Mouse (Mus musculus) midbrain, embryonic 11.5 days (tissue): ENCODE data around the gene Lrch1. TPM values are rescaled to one million over a fixed set of nuclear protein-coding genes. Genes with fewer than 3 reads are reported as not detected.
A peak's percentile ranks its signal among the peaks of the same experiment; 100 is the strongest.

ENCODE experiments used
- ATAC-seq: fragments of 200-750 bp; cut with Nextera tagmentation; 2 replicates; pipeline ENCODE4 v1.8.0; 2017; ENCODE audit warnings: moderate TSS enrichment, moderate library complexity; ENCODE audit not compliant: low FRiP score
- DNase-seq: peaks from one replicate; pipeline ENCODE4 v3.0.0; 2015; ENCODE audit warnings: low spot score; ENCODE audit errors: missing footprints
- H3K27ac ChIP-seq: fragments of 300-500 bp; sonication (generic); 2 replicates; pipeline ENCODE4 v1.5.1; 2014; ENCODE audit warnings: low read depth, low read length
- H3K27me3 ChIP-seq: fragments of 300-500 bp; sonication (generic); 2 replicates; pipeline ENCODE4 v1.6.1; 2014; ENCODE audit warnings: mild to moderate bottlenecking, low read length, moderate library complexity, mixed read lengths; ENCODE audit not compliant: control insufficient read depth, insufficient read depth
- H3K36me3 ChIP-seq: fragments of 300-500 bp; sonication (generic); 2 replicates; pipeline ENCODE4 v1.6.1; 2014; ENCODE audit warnings: mild to moderate bottlenecking, low read length, moderate library complexity, mixed read lengths; ENCODE audit not compliant: control insufficient read depth, insufficient read depth
- H3K4me1 ChIP-seq: fragments of 300-500 bp; sonication (generic); 2 replicates; pipeline ENCODE4 v1.6.1; 2014; ENCODE audit warnings: low read length; ENCODE audit not compliant: control insufficient read depth, insufficient read depth
- H3K4me2 ChIP-seq: fragments of 300-500 bp; sonication (generic); 2 replicates; pipeline ENCODE4 v1.6.1; 2014; ENCODE audit warnings: mild to moderate bottlenecking, moderate library complexity
- H3K4me3 ChIP-seq: fragments of 300-500 bp; sonication (generic); 2 replicates; pipeline ENCODE4 v1.5.1; 2014; ENCODE audit warnings: low read depth, low read length
- H3K9ac ChIP-seq: fragments of 300-500 bp; sonication (generic); 2 replicates; pipeline ENCODE4 v1.6.1; 2014; ENCODE audit warnings: low read length
- H3K9me3 ChIP-seq: fragments of 300-500 bp; sonication (generic); 2 replicates; pipeline ENCODE4 v1.6.1; 2016; ENCODE audit warnings: low read length; ENCODE audit not compliant: control insufficient read depth
- WGBS: fragments of 180-500 bp; shearing (Covaris S2); extraction: QIAGEN DNeasy Blood & Tissue Kit; methylation state at CpG from one replicate; pipeline ENCODE4 v1.1.7; 2014; 5-methylcytosine and 5-hydroxymethylcytosine counted together
- polyA plus RNA-seq: library from polyadenylated mRNA; unstranded; fragments of >200 nt; fragmentation: Nextera tagmentation; extraction: Ambion mirVana; gene quantifications from 2 replicates; pipeline ENCODE4 v1.2.1, GENCODE M21; 2014

The Lrch1 gene
- polyA plus RNA-seq, 1 experiment from 2014 or later, result 5.8 TPM

- H3K4me1 ChIP-seq, result no peaks in the 10 kb centered on the region
- no peak for DNase-seq
- H3K27me3 ChIP-seq, result no peaks in the 10 kb centered on the region
- no peaks in the 10 kb centered on the region for H3K9me3 ChIP-seq
- H3K9ac ChIP-seq, result no peak overlapping the region
- no peak overlapping the region for H3K27ac ChIP-seq
- 85% methylated on average over 3 of the region's 3 CpGs for WGBS
- H3K4me3 ChIP-seq, result no peak overlapping the region
- H3K36me3 ChIP-seq, result no peaks in the 10 kb centered on the region
- H3K4me2 ChIP-seq, result no peak overlapping the region
- ATAC-seq, result no peak
These were observed 54.5 kb downstream of the Lrch1 start for GRCm38 (mm10) chr14:74893085-74893648.

GRCm38 (mm10) chr14:74889304-74889703 is 58.4 kb downstream of the Lrch1 start:
- Histone ChIP-seq H3K4me3 (no peak overlapping the region), H3K9ac (no peak overlapping the region), H3K9me3 (no peaks in the 10 kb centered on the region), H3K4me2 (no peak overlapping the region), H3K36me3 (no peaks in the 10 kb centered on the region), H3K4me1 (peaks cover 6% of the 10 kb centered on the region), H3K27me3 (no peaks in the 10 kb centered on the region), H3K27ac (no peak overlapping the region)
- WGBS, result 82% methylated on average over 2 of the region's 2 CpGs
- DNase-seq (no peak), ATAC-seq (no peak)

- DNase-seq (no peak), ATAC-seq (no peak)
- no peaks in the 10 kb centered on the region for H3K9me3 ChIP-seq
- no peaks in the 10 kb centered on the region for H3K36me3 ChIP-seq
- 88% methylated on average over 1 of the region's 1 CpGs for WGBS
- H3K27me3 ChIP-seq, result no peaks in the 10 kb centered on the region
- H3K4me2 ChIP-seq, result no peak overlapping the region
- no peak overlapping the region for H3K4me3 ChIP-seq
- H3K4me1 ChIP-seq, result peaks cover 7% of the 10 kb centered on the region
- H3K27ac ChIP-seq, result no peak overlapping the region
- H3K9ac ChIP-seq, result no peak overlapping the region
These were observed 59.6 kb downstream of the Lrch1 start for GRCm38 (mm10) chr14:74888103-74888502.

- no peak for DNase-seq
- no peak for ATAC-seq
- 78% methylated on average over 5 of the region's 5 CpGs for WGBS
- no peak overlapping the region for H3K4me2 ChIP-seq
- no peaks in the 10 kb centered on the region for H3K27me3 ChIP-seq
- H3K36me3 ChIP-seq, result no peaks in the 10 kb centered on the region
- H3K4me3 ChIP-seq, result no peak overlapping the region
- H3K9ac ChIP-seq, result no peak overlapping the region
- no peaks in the 10 kb centered on the region for H3K9me3 ChIP-seq
- H3K4me1 ChIP-seq, result peaks cover 7% of the 10 kb centered on the region
- no peak overlapping the region for H3K27ac ChIP-seq
These were observed 61.2 kb downstream of the Lrch1 start for GRCm38 (mm10) chr14:74886453-74886852.

- Histone ChIP-seq H3K9me3 (no peaks in the 10 kb centered on the region), H3K4me3 (no peak overlapping the region), H3K27ac (no peak overlapping the region), H3K4me1 (peaks cover 7% of the 10 kb centered on the region), H3K9ac (no peak overlapping the region), H3K4me2 (no peak overlapping the region), H3K36me3 (no peaks in the 10 kb centered on the region), H3K27me3 (no peaks in the 10 kb centered on the region)
- no peak for ATAC-seq
- DNase-seq, result no peak
- WGBS, result 81% methylated on average over 7 of the region's 7 CpGs
These were observed 62.8 kb downstream of the Lrch1 start for GRCm38 (mm10) chr14:74884920-74885319.

- no peak overlapping the region for H3K27ac ChIP-seq
- no peak overlapping the region for H3K4me2 ChIP-seq
These were observed 63.5 kb downstream of the Lrch1 start for GRCm38 (mm10) chr14:74884024-74884680.

GRCm38 (mm10) chr14:74883204-74883603 is 64.5 kb downstream of the Lrch1 start:
- Histone ChIP-seq H3K36me3 (no peaks in the 10 kb centered on the region), H3K4me3 (no peak overlapping the region), H3K9me3 (no peaks in the 10 kb centered on the region), H3K27me3 (no peaks in the 10 kb centered on the region), H3K4me1 (peaks cover 7% of the 10 kb centered on the region), H3K4me2 (no peak overlapping the region), H3K27ac (no peak overlapping the region), H3K9ac (no peak overlapping the region)
- no peak for ATAC-seq
- DNase-seq, result no peak
- WGBS, result 88% methylated on average over 11 of the region's 11 CpGs

More at GRCm38 (mm10) chr14:74884024-74884680, 63.5 kb downstream of the Lrch1 start:
- Histone ChIP-seq H3K9me3 (no peaks in the 10 kb centered on the region), H3K27me3 (no peaks in the 10 kb centered on the region), H3K36me3 (no peaks in the 10 kb centered on the region), H3K4me3 (no peak overlapping the region), H3K9ac (no peak overlapping the region), H3K4me1 (peaks cover 7% of the 10 kb centered on the region)
- ATAC-seq, result peak; percentile 86
- WGBS, result 33% methylated on average over 13 of the region's 13 CpGs
- no peak for DNase-seq

- Histone ChIP-seq H3K4me2 (no peak overlapping the region), H3K27me3 (no peaks in the 10 kb centered on the region), H3K4me1 (peaks cover 7% of the 10 kb centered on the region), H3K27ac (no peak overlapping the region), H3K4me3 (no peak overlapping the region), H3K9ac (no peak overlapping the region), H3K9me3 (no peaks in the 10 kb centered on the region), H3K36me3 (no peaks in the 10 kb centered on the region)
- WGBS, result 86% methylated on average over 3 of the region's 3 CpGs
- ATAC-seq (no peak), DNase-seq (no peak)
These were observed 64.9 kb downstream of the Lrch1 start for GRCm38 (mm10) chr14:74882754-74883153.

GRCm38 (mm10) chr14:74880868-74881267 is 66.8 kb downstream of the Lrch1 start:
- ATAC-seq, result no peak

More at GRCm38 (mm10) chr14:74880868-74881267, 66.8 kb downstream of the Lrch1 start:
- H3K4me3 ChIP-seq, result no peak overlapping the region
- no peak overlapping the region for H3K27ac ChIP-seq
- no peak overlapping the region for H3K9ac ChIP-seq
- no peak for DNase-seq
- WGBS, result 89% methylated on average over 10 of the region's 10 CpGs
- no peaks in the 10 kb centered on the region for H3K27me3 ChIP-seq
- H3K9me3 ChIP-seq, result no peaks in the 10 kb centered on the region
- H3K36me3 ChIP-seq, result no peaks in the 10 kb centered on the region
- H3K4me2 ChIP-seq, result no peak overlapping the region
- peaks cover 7% of the 10 kb centered on the region for H3K4me1 ChIP-seq
